ENCODE assay signal across 21 mouse cellular contexts in genomic region chr6:41505323-41505722, GRCm38 (mm10). TPM values are rescaled to one million over a fixed set of nuclear protein-coding genes. Genes with fewer than 3 reads are reported as not detected.
DNase-seq lines count a peak whose midpoint lies in the region; ATAC-seq and TF ChIP-seq lines count a peak whose summit lies in the region.
"Had no signal": no experiment of that assay in that cellular context is flagged by ENCODE, and none has a peak within 500 bp of the region (broad histone marks: within the 10 kb centered on the region; RNA-seq: fewer than 3 reads in every experiment).

No protein-coding gene starts in this region.

- 79% methylated on average over 6 of the region's 6 CpGs for WGBS in midbrain, postnatal 0 days
- 81% methylated on average over 6 of the region's 6 CpGs for WGBS in midbrain, embryonic 13.5 days
- WGBS in stomach, postnatal 0 days, result 52% methylated on average over 6 of the region's 6 CpGs
- WGBS in embryonic facial prominence, embryonic 10.5 days, result 78% methylated on average over 6 of the region's 6 CpGs

- no peak overlapping the region for H3K27ac ChIP-seq in midbrain, postnatal 0 days (ENCODE audit: low read depth, low read length)
- no peak overlapping the region for H3K27ac ChIP-seq in midbrain, embryonic 13.5 days
- H3K27ac ChIP-seq in stomach, postnatal 0 days (replicated peaks), result no peak overlapping the region
- H3K27ac ChIP-seq in embryonic facial prominence, embryonic 10.5 days (replicated peaks), result no peak overlapping the region
- H3K27ac ChIP-seq: forebrain, embryonic 13.5 days; gastrocnemius, adult 2 months; heart, embryonic 10.5 days; hindbrain, embryonic 15.5 days had no signal

- H3K9ac ChIP-seq in midbrain, postnatal 0 days (replicated peaks; ENCODE audit: low read length, poor library complexity, severe bottlenecking), result no peak overlapping the region
- H3K9ac ChIP-seq in midbrain, embryonic 13.5 days (replicated peaks), result no peak overlapping the region
- H3K9ac ChIP-seq in stomach, postnatal 0 days (ENCODE audit: low read length), result no peak overlapping the region
- H3K9ac ChIP-seq: forebrain, embryonic 13.5 days; hindbrain, embryonic 15.5 days had no signal

- no peaks in the 10 kb centered on the region for H3K4me1 ChIP-seq in midbrain, postnatal 0 days (ENCODE audit: insufficient read depth, low read length)
- H3K4me1 ChIP-seq in midbrain, embryonic 13.5 days (replicated peaks), result no peaks in the 10 kb centered on the region
- H3K4me1 ChIP-seq in stomach, postnatal 0 days (replicated peaks; ENCODE audit: control insufficient read depth, insufficient read depth), result no peaks in the 10 kb centered on the region
- no peaks in the 10 kb centered on the region for H3K4me1 ChIP-seq in embryonic facial prominence, embryonic 10.5 days
- H3K4me1 ChIP-seq: forebrain, embryonic 13.5 days; heart, embryonic 10.5 days; hindbrain, embryonic 15.5 days had no signal

- no peaks in the 10 kb centered on the region for H3K36me3 ChIP-seq in midbrain, postnatal 0 days (ENCODE audit: insufficient read depth, low read length)
- H3K36me3 ChIP-seq in midbrain, embryonic 13.5 days, result no peaks in the 10 kb centered on the region
- H3K36me3 ChIP-seq in stomach, postnatal 0 days (ENCODE audit: control insufficient read depth, insufficient read depth, low read length), result no peaks in the 10 kb centered on the region
- no peaks in the 10 kb centered on the region for H3K36me3 ChIP-seq in embryonic facial prominence, embryonic 10.5 days (replicated peaks)
- H3K36me3 ChIP-seq: heart, embryonic 10.5 days; hindbrain, embryonic 15.5 days had no signal

- no peaks in the 10 kb centered on the region for H3K9me3 ChIP-seq in midbrain, postnatal 0 days (ENCODE audit: low read length)
- no peaks in the 10 kb centered on the region for H3K9me3 ChIP-seq in midbrain, embryonic 13.5 days
- no peaks in the 10 kb centered on the region for H3K9me3 ChIP-seq in stomach, postnatal 0 days (ENCODE audit: control insufficient read depth, low read length)
- H3K9me3 ChIP-seq in embryonic facial prominence, embryonic 10.5 days, result no peaks in the 10 kb centered on the region
- H3K9me3 ChIP-seq: forebrain, embryonic 13.5 days; heart, embryonic 10.5 days; hindbrain, embryonic 15.5 days had no signal

- TF ChIP-seq EP300 in stomach, postnatal 0 days (optimal IDR thresholded peaks at IDR 0.05), result no peak

- no peak overlapping the region for H3K4me2 ChIP-seq in midbrain, postnatal 0 days (ENCODE audit: low read depth, low read length, poor library complexity, severe bottlenecking)
- no peak overlapping the region for H3K4me2 ChIP-seq in midbrain, embryonic 13.5 days (replicated peaks)
- no peak overlapping the region for H3K4me2 ChIP-seq in stomach, postnatal 0 days (replicated peaks; ENCODE audit: low read depth)
- H3K4me2 ChIP-seq: forebrain, embryonic 13.5 days; hindbrain, embryonic 15.5 days had no signal

- DNase-seq in heart, adult 11 months, result peak; percentile 53
- DNase-seq in heart, adult 9 months (ENCODE audit: low spot score in 2 of 2), result no peak
- DNase-seq in midbrain, postnatal 0 days (ENCODE audit: low spot score), result no peak
- DNase-seq in stomach, postnatal 0 days (ENCODE audit: low spot score), result no peak
- DNase-seq in right cerebral cortex, postnatal 4 days, result no peak
- DNase-seq in embryonic facial prominence, embryonic 10.5 days (ENCODE audit: low spot score), result no peak
- DNase-seq in cerebellum, adult 18-20 months, result no peak
- DNase-seq: adrenal gland, adult 2 months; cerebellum, adult 2 months; gastrocnemius, adult 2 months; heart, postnatal 14 days; kidney, adult 8-10 months had no signal

- TF ChIP-seq CTCF in midbrain, postnatal 0 days (IDR thresholded peaks at IDR 0.05), result 0 out of 2 replicates have a peak, but pooled peaks have one; percentile 13
- TF ChIP-seq CTCF in stomach, postnatal 0 days (IDR thresholded peaks at IDR 0.05; ENCODE audit: low read depth), result peak; percentile 59

- ATAC-seq in midbrain, postnatal 0 days (ENCODE audit: low FRiP score), result no peak
- no peak for ATAC-seq in midbrain, embryonic 13.5 days
- no peak for ATAC-seq in stomach, postnatal 0 days (ENCODE audit: low FRiP score, low TSS enrichment)
- ATAC-seq: forebrain, embryonic 13.5 days; lung, postnatal 0 days had no signal

- no peak overlapping the region for H3K4me3 ChIP-seq in midbrain, postnatal 0 days (ENCODE audit: low read depth, low read length)
- no peak overlapping the region for H3K4me3 ChIP-seq in midbrain, embryonic 13.5 days (replicated peaks)
- H3K4me3 ChIP-seq in stomach, postnatal 0 days (ENCODE audit: low read depth, low read length), result no peak overlapping the region
- no peak overlapping the region for H3K4me3 ChIP-seq in embryonic facial prominence, embryonic 10.5 days
- H3K4me3 ChIP-seq: forebrain, embryonic 13.5 days; gastrocnemius, adult 2 months; heart, embryonic 10.5 days; hindbrain, embryonic 15.5 days had no signal

- no peaks in the 10 kb centered on the region for H3K27me3 ChIP-seq in midbrain, postnatal 0 days (ENCODE audit: insufficient read depth, low read length)
- H3K27me3 ChIP-seq in midbrain, embryonic 13.5 days, result no peaks in the 10 kb centered on the region
- no peaks in the 10 kb centered on the region for H3K27me3 ChIP-seq in stomach, postnatal 0 days (ENCODE audit: control insufficient read depth, insufficient read depth, low read length)
- no peaks in the 10 kb centered on the region for H3K27me3 ChIP-seq in embryonic facial prominence, embryonic 10.5 days (replicated peaks; ENCODE audit: low read depth, poor library complexity, severe bottlenecking)
- H3K27me3 ChIP-seq: forebrain, embryonic 13.5 days; hindbrain, embryonic 15.5 days had no signal

RNA-seq across cellular contexts. Expression of gene Prss2, which starts 16.3 kb away (rescaled TPM):
- not detected in 2 replicates for total RNA-seq in midbrain, postnatal 0 days (2014; rRNA removed)
- not detected in 2 replicates for polyA plus RNA-seq in midbrain, postnatal 0 days (2015; fragmentation: Nextera tagmentation; extraction: Ambion mirVana)
- not detected in 2 replicates for polyA plus RNA-seq in midbrain, embryonic 13.5 days (2015; fragmentation: Nextera tagmentation; extraction: Ambion mirVana)
- 5.1 and 7.0 TPM in 2 replicates for polyA plus RNA-seq in stomach, postnatal 0 days (2015; fragmentation: Nextera tagmentation; extraction: Ambion mirVana)
- not detected in 2 replicates for polyA plus RNA-seq in embryonic facial prominence, embryonic 10.5 days (2016; fragmentation: Nextera tagmentation; extraction: Ambion mirVana)
- total RNA-seq: ES-E14; gastrocnemius, adult 2 months; heart, postnatal 14 days; left cerebral cortex, adult 18-20 months; neutrophil, adult 5-6 weeks had no signal
- polyA plus RNA-seq: cerebellum, adult 2 months; forebrain, embryonic 13.5 days; heart, embryonic 10.5 days; hindbrain, embryonic 15.5 days; lung, postnatal 0 days had no signal

RNA-seq across cellular contexts. Expression of gene Prss1, which starts 46.6 kb away (rescaled TPM):
- not detected in 2 replicates for total RNA-seq in midbrain, postnatal 0 days (2014; rRNA removed)
- polyA plus RNA-seq in midbrain, postnatal 0 days (2015; fragmentation: Nextera tagmentation; extraction: Ambion mirVana), result not detected in 2 replicates
- polyA plus RNA-seq in midbrain, embryonic 13.5 days (2015; fragmentation: Nextera tagmentation; extraction: Ambion mirVana), result not detected in 2 replicates
- polyA plus RNA-seq in stomach, postnatal 0 days (2015; fragmentation: Nextera tagmentation; extraction: Ambion mirVana), result 5.4 and 8.1 TPM in 2 replicates
- polyA plus RNA-seq in embryonic facial prominence, embryonic 10.5 days (2016; fragmentation: Nextera tagmentation; extraction: Ambion mirVana), result not detected in 2 replicates
- total RNA-seq: adrenal gland, adult 2 months; ES-E14; gastrocnemius, adult 2 months; heart, postnatal 14 days; left cerebral cortex, adult 18-20 months; neutrophil, adult 5-6 weeks had no signal
- polyA plus RNA-seq: adrenal gland, adult 2 months; cerebellum, adult 2 months; heart, embryonic 10.5 days; hindbrain, embryonic 15.5 days; limb, embryonic 14.5 days; lung, postnatal 0 days had no signal

RNA-seq across cellular contexts. Expression of gene Gm10334, which starts 59.4 kb away (rescaled TPM):
- 0.52 TPM in 1 of 2 replicates, not detected in the other for total RNA-seq in midbrain, postnatal 0 days (2014; rRNA removed)
- polyA plus RNA-seq in midbrain, postnatal 0 days (2015; fragmentation: Nextera tagmentation; extraction: Ambion mirVana), result not detected in 2 replicates
- not detected in 2 replicates for polyA plus RNA-seq in midbrain, embryonic 13.5 days (2015; fragmentation: Nextera tagmentation; extraction: Ambion mirVana)
- polyA plus RNA-seq in stomach, postnatal 0 days (2015; fragmentation: Nextera tagmentation; extraction: Ambion mirVana), result 3.4 and 4.2 TPM in 2 replicates
- polyA plus RNA-seq in embryonic facial prominence, embryonic 10.5 days (2016; fragmentation: Nextera tagmentation; extraction: Ambion mirVana), result not detected in 2 replicates
- total RNA-seq: adrenal gland, adult 2 months; ES-E14; gastrocnemius, adult 2 months; heart, postnatal 14 days; neutrophil, adult 5-6 weeks had no signal
- polyA plus RNA-seq: adrenal gland, adult 2 months; cerebellum, adult 2 months; forebrain, embryonic 13.5 days; heart, embryonic 10.5 days; hindbrain, embryonic 15.5 days; limb, embryonic 14.5 days; lung, postnatal 0 days had no signal
